Mouse (Mus musculus) liver, embryonic 13.5 days (tissue): ENCODE results near the gene Fam221b. TPM values are rescaled to one million over a fixed set of nuclear protein-coding genes. Genes with fewer than 3 reads are reported as not detected.

Source experiments
- ATAC-seq: fragments of 200-750 bp; cut with Nextera tagmentation; 2 replicates; pipeline ENCODE4 v1.8.0; 2017; ENCODE audit warnings: low read depth, mild to moderate bottlenecking, moderate number of reproducible peaks, moderate library complexity
- DNase-seq: peaks from one replicate; pipeline ENCODE4 v3.0.0; 2022
- H3K27ac ChIP-seq: fragments of 300-500 bp; sonication (generic); 2 replicates; pipeline ENCODE4 v1.5.1; 2015; ENCODE audit warnings: moderate library complexity, mild to moderate bottlenecking, inconsistent platforms
- H3K27me3 ChIP-seq: fragments of 300-500 bp; sonication (generic); 2 replicates; pipeline ENCODE4 v1.6.1; 2015; ENCODE audit warnings: mild to moderate bottlenecking, inconsistent platforms
- H3K36me3 ChIP-seq: fragments of 300-500 bp; sonication (generic); 2 replicates; pipeline ENCODE4 v1.6.1; 2015; ENCODE audit warnings: mild to moderate bottlenecking, inconsistent platforms
- H3K4me1 ChIP-seq: fragments of 300-500 bp; sonication (generic); replicated peaks from 2 replicates; pipeline ENCODE4 v1.6.1; 2015; ENCODE audit warnings: inconsistent platforms
- H3K4me2 ChIP-seq: fragments of 300-500 bp; sonication (generic); 2 replicates; pipeline ENCODE4 v1.6.1; 2015; ENCODE audit warnings: inconsistent platforms, mild to moderate bottlenecking, moderate library complexity
- H3K4me3 ChIP-seq: fragments of 300-500 bp; sonication (generic); replicated peaks from 2 replicates; pipeline ENCODE4 v1.5.1; 2015; ENCODE audit warnings: mild to moderate bottlenecking, inconsistent platforms
- H3K9ac ChIP-seq: fragments of 300-500 bp; sonication (generic); 2 replicates; pipeline ENCODE4 v1.6.1; 2015; ENCODE audit warnings: mild to moderate bottlenecking, inconsistent platforms
- H3K9me3 ChIP-seq: fragments of 300-500 bp; sonication (generic); replicated peaks from 2 replicates; pipeline ENCODE4 v1.6.1; 2016; ENCODE audit warnings: inconsistent platforms
- WGBS: fragments of 180-500 bp; shearing (Covaris S2); methylation state at CpG from one replicate; pipeline ENCODE4 v1.1.7; 2015; ENCODE audit not compliant: insufficient replicate concordance; 5-methylcytosine and 5-hydroxymethylcytosine counted together
- polyA plus RNA-seq: library from polyadenylated mRNA; unstranded; fragments of >200 nt; fragmentation: Nextera tagmentation; extraction: Ambion mirVana; gene quantifications from 2 replicates; pipeline ENCODE4 v1.2.1, GENCODE M21; 2015

The Fam221b gene
- 1.3 and 1.8 TPM in 2 replicates for polyA plus RNA-seq

DNA sequence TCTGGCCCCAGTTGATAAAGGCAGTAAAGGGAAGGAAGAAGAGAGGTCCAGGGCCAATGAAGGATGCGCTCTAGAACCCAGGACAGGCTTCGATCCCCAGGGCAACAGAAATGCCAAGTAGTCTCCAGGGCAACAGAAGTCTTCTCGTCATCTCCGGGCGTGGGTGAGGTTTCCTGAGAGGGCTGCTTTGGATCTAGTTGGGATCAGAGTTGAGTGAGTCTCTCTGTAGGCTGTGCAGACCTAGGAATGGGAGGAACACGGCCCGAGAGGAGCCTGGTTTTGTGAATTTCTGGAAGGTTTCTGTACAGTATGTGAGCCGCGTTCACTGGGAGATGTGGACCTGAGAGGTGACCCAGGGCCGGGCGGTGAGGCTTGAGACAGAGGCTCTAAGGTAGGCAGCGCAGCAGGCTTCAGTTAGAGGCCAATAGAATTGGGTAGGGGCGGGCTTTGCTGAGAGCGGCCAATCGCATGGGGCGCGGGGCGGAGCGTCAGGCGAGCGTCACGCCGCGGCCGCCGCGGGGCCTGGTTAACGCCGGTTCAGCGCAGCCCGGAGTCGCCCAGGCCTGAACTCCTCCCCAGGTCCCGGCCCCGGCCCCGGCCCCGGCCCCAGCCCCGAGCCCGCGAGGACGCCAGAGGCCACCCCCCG, at the start of gene Fam221b, which contains the start of gene Tmem8b:
Fam221b (minus strand) TSS at position 364 of the 646 bp plus-strand sequence.
Tmem8b (plus strand) TSS at position 190 of the 646 bp plus-strand sequence.
- Histone ChIP-seq H3K27me3 (peaks cover 51% of the 10 kb centered on the region), H3K9me3 (no peaks in the 10 kb centered on the region), H3K9ac (peak within 1 kb of the TSS; percentile 82), H3K36me3 (no peaks in the 10 kb centered on the region), H3K4me1 (peaks cover 22% of the 10 kb centered on the region), H3K27ac (0 out of 2 replicates have a peak within 1 kb of the TSS, but pooled peaks have one; percentile 1), H3K4me3 (peak within 1 kb of the TSS; percentile 80), H3K4me2 (peak within 1 kb of the TSS; percentile 95)
- ATAC-seq (peak; percentile 97), DNase-seq (peak; percentile 86)
- WGBS: 2% methylated on average over 35 of the region's 41 CpGs

DNA sequence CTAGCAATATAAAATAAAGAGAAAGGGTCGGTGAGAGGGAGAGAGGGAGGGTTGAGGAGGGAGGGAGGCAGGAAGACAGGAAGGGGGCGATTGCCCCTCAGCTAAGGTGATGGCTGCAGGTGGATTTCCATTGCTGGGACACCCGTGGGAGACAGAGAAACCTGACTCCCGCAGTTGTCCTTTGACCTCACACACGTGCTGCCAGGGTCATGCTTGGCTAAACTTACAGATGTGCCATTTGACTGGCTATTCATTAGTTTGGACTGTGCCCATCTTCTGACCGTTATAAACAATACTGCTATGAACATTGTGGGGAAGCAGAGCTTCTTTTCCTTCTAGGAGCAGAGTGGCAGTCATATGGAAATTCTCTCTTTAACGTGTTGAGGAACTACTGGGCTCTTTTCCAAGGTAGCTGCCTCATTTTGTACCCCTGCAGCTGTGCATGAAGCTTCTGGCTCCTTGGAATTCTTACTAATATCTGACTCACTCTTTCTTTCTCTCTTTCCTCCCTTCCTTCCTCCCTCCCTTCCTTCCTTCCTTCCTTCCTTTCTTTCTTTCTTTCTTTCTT, 44.8 kb upstream of the Fam221b start:
- no peak overlapping the region for H3K4me3 ChIP-seq
- no peak for DNase-seq
- WGBS: 37% methylated on average over 7 of the region's 7 CpGs
- no peak overlapping the region for H3K27ac ChIP-seq
- no peak overlapping the region for H3K4me2 ChIP-seq
- H3K27me3 ChIP-seq: peaks cover 23% of the 10 kb centered on the region
- no peak overlapping the region for H3K9ac ChIP-seq
- H3K9me3 ChIP-seq: no peaks in the 10 kb centered on the region
- no peaks in the 10 kb centered on the region for H3K4me1 ChIP-seq
- no peak for ATAC-seq
- H3K36me3 ChIP-seq: no peaks in the 10 kb centered on the region

- ATAC-seq (no peak), DNase-seq (peak; percentile 52)
- H3K9me3 ChIP-seq: no peaks in the 10 kb centered on the region
- H3K4me3 ChIP-seq: no peak overlapping the region
- H3K4me1 ChIP-seq: no peaks in the 10 kb centered on the region
- no peaks in the 10 kb centered on the region for H3K36me3 ChIP-seq
- no peak overlapping the region for H3K9ac ChIP-seq
- no peak overlapping the region for H3K27ac ChIP-seq
- no peak overlapping the region for H3K4me2 ChIP-seq
- 1% methylated on average over 2 of the region's 2 CpGs for WGBS
- H3K27me3 ChIP-seq: peaks cover 26% of the 10 kb centered on the region
These were observed 42.9 kb upstream of the Fam221b start for GRCm38 (mm10) chr4:43711821-43712220.

DNA sequence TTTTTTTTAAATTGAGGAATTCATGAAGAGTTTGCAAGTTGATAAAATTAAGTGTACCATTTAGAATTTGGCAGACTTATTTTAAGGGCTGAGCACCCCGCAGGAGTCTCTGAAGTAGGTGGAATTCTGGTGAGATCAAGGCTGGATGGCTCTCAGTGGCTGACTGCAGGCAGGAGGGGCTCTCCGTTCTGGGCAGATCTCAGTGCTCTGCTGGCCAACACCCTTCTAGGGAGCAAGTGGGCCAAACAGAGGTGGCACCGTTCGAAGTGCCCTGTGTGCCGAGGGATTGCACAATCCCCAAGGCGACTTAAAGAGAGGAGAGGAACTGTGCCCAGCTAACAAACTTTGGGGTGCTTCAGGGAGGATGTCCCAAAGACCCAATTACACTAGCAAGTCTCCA, 40.9 kb upstream of the Fam221b start, which contains the start of gene Olfr71:
Olfr71 (minus strand) TSS at position 387 of the 400 bp plus-strand sequence.
- no peaks in the 10 kb centered on the region for H3K9me3 ChIP-seq
- no peak within 1 kb of the TSS for H3K4me3 ChIP-seq
- no peak for ATAC-seq
- no peak within 1 kb of the TSS for H3K27ac ChIP-seq
- H3K27me3 ChIP-seq: peaks cover 22% of the 10 kb centered on the region; the same call in 1 of the 2 replicates
- WGBS: 55% methylated on average over 6 of the region's 6 CpGs
- no peak within 1 kb of the TSS for H3K9ac ChIP-seq
- H3K4me2 ChIP-seq: no peak within 1 kb of the TSS
- H3K36me3 ChIP-seq: no peaks in the 10 kb centered on the region
- H3K4me1 ChIP-seq: no peaks in the 10 kb centered on the region
- DNase-seq: no peak

DNA sequence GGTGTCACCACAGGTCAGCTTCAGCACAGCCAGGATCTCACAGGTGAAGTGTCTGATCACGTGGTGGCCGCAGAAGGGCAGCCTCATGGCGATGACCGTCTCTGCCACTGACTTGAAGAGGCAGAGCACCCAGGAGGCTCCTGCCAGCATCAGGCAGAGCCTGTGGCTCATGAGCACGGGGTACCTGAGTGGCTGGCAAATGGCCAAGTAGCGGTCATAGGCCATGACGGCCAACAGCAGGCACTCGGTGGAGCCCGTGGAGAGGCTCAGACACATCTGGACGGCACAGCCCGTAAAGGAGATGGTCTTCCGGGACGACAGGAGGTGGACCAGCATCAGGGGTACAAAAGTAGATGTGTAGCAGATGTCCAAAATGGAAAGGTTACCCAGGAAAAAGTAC, 37.0 kb upstream of the Fam221b start:
- H3K27me3 ChIP-seq: 0 out of 2 replicates have a peak, but pooled peaks cover 7% of the 10 kb centered on the region
- WGBS: 70% methylated on average over 13 of the region's 13 CpGs
- H3K36me3 ChIP-seq: no peaks in the 10 kb centered on the region
- no peak overlapping the region for H3K27ac ChIP-seq
- H3K4me2 ChIP-seq: no peak overlapping the region
- H3K4me3 ChIP-seq: no peak overlapping the region
- no peak overlapping the region for H3K9ac ChIP-seq
- no peak for ATAC-seq
- DNase-seq: no peak
- no peaks in the 10 kb centered on the region for H3K4me1 ChIP-seq
- no peaks in the 10 kb centered on the region for H3K9me3 ChIP-seq

GRCm38 (mm10) chr4:43703851-43704250, 34.9 kb upstream of the Fam221b start:
- Histone ChIP-seq H3K9me3 (no peaks in the 10 kb centered on the region), H3K4me1 (no peaks in the 10 kb centered on the region), H3K36me3 (no peaks in the 10 kb centered on the region), H3K27me3 (peaks cover 10% of the 10 kb centered on the region; the same call in 1 of the 2 replicates), H3K27ac (no peak overlapping the region), H3K9ac (no peak overlapping the region), H3K4me2 (no peak overlapping the region), H3K4me3 (no peak overlapping the region)
- 83% methylated on average over 8 of the region's 8 CpGs for WGBS
- ATAC-seq (no peak), DNase-seq (no peak)

DNA sequence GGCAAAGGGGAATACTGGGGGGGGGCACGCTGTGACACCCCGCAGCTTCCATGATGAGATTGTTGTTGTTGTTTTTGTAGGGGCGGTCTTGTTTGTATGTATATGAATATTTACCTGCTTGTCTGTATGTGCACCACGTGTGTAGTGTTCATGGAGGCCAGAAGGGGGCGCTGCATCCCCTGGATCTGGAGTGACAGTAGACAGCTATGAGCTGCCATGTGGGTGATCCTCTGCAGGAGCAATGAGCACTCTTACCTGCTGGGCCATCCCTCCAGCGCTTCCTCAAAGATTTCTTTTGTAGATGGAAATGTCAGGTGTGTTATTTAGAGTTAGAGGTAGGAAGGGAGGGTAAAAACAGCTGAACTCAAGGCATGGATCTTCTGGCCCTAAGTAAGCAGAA, 34.5 kb upstream of the Fam221b start:
- Histone ChIP-seq H3K27ac (no peak overlapping the region), H3K36me3 (no peaks in the 10 kb centered on the region), H3K4me2 (no peak overlapping the region), H3K4me3 (no peak overlapping the region), H3K27me3 (peaks cover 10% of the 10 kb centered on the region; the same call in 1 of the 2 replicates), H3K9ac (no peak overlapping the region), H3K9me3 (no peaks in the 10 kb centered on the region), H3K4me1 (no peaks in the 10 kb centered on the region)
- 65% methylated on average over 6 of the region's 6 CpGs for WGBS
- no peak for ATAC-seq
- no peak for DNase-seq

- DNase-seq (no peak), ATAC-seq (no peak)
- H3K4me2 ChIP-seq: no peak within 1 kb of the TSS
- H3K27me3 ChIP-seq: peaks cover 14% of the 10 kb centered on the region
- H3K4me3 ChIP-seq: no peak within 1 kb of the TSS
- no peaks in the 10 kb centered on the region for H3K9me3 ChIP-seq
- H3K27ac ChIP-seq: no peak within 1 kb of the TSS
- no peak within 1 kb of the TSS for H3K9ac ChIP-seq
- H3K36me3 ChIP-seq: no peaks in the 10 kb centered on the region
- H3K4me1 ChIP-seq: peaks cover 2% of the 10 kb centered on the region
- 77% methylated on average over 6 of the region's 6 CpGs for WGBS
These were observed 31.8 kb upstream of the Fam221b start, which contains the start of gene Olfr70 for GRCm38 (mm10) chr4:43700707-43701106. Olfr70 (minus strand) TSS chr4:43700807.

GRCm38 (mm10) chr4:43696561-43696960, 27.6 kb upstream of the Fam221b start:
- Histone ChIP-seq H3K27ac (no peak overlapping the region), H3K27me3 (peaks cover 14% of the 10 kb centered on the region), H3K9ac (no peak overlapping the region), H3K4me1 (peaks cover 35% of the 10 kb centered on the region), H3K4me2 (no peak overlapping the region), H3K36me3 (no peaks in the 10 kb centered on the region), H3K9me3 (no peaks in the 10 kb centered on the region), H3K4me3 (no peak overlapping the region)
- WGBS: 87% methylated on average over 13 of the region's 13 CpGs
- DNase-seq (no peak), ATAC-seq (no peak)

DNA sequence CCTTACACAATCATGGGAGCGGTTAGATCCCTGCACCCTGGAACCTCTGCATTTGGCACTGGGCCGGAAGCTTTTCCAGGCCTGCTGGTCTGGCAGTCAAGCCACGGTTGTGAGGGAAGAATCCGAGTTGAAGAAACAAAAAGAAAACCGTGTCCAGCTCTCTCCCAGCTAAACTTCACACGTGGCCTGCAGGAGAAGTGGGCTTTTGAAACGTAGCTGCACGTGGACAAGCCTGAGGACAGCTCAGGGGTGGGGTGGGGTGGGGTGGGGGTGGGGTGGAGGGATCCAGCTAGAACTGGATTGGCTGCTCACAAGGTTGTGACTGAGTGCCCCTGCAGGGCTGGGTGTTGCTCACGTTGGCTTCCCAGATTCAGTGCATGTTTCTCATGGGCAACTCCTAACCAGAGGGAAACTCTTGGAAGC, 26.3 kb upstream of the Fam221b start:
- Histone ChIP-seq H3K27me3 (peaks cover 10% of the 10 kb centered on the region), H3K9me3 (no peaks in the 10 kb centered on the region), H3K4me1 (peaks cover 35% of the 10 kb centered on the region), H3K4me3 (no peak overlapping the region), H3K4me2 (no peak overlapping the region), H3K36me3 (no peaks in the 10 kb centered on the region), H3K9ac (no peak overlapping the region), H3K27ac (no peak overlapping the region)
- whole genome bisulfite sequencing: 29% methylated on average over 9 of the region's 9 CpGs
- ATAC-seq: 0 out of 2 replicates have a peak, but pooled peaks have one; percentile 50
- no peak for DNase-seq

GRCm38 (mm10) chr4:43694439-43695248, 25.7 kb upstream of the Fam221b start:
- Histone ChIP-seq H3K4me2 (no peak overlapping the region), H3K9ac (no peak overlapping the region), H3K4me3 (no peak overlapping the region), H3K36me3 (no peaks in the 10 kb centered on the region), H3K9me3 (no peaks in the 10 kb centered on the region), H3K27ac (no peak overlapping the region; the same call in 1 of the 2 replicates), H3K27me3 (peaks cover 10% of the 10 kb centered on the region), H3K4me1 (peaks cover 35% of the 10 kb centered on the region)
- DNase-seq (no peak), ATAC-seq (peak; percentile 40; the same call in 1 of the 2 replicates)
- 30% methylated on average over 1 of the region's 1 CpGs for WGBS
